Mouse (Mus musculus) forebrain, embryonic 10.5 days (tissue): ENCODE results near the gene Arpc5l. TPM values are rescaled to one million over a fixed set of nuclear protein-coding genes. Genes with fewer than 3 reads are reported as not detected.

ENCODE experiments used
- DNase-seq: peaks from one replicate; pipeline ENCODE4 v3.0.0-alpha.2; 2017; ENCODE audit warnings: low spot score; ENCODE audit errors: extremely low spot score
- H3K27ac ChIP-seq: fragments of 300-500 bp; sonication (generic); 2 replicates; pipeline ENCODE4 v1.5.1; 2016; ENCODE audit warnings: mild to moderate bottlenecking
- H3K27me3 ChIP-seq: fragments of 300-500 bp; sonication (generic); 2 replicates; pipeline ENCODE4 v1.6.1; 2016; ENCODE audit warnings: mild to moderate bottlenecking; ENCODE audit not compliant: poor library complexity, severe bottlenecking
- H3K36me3 ChIP-seq: fragments of 300-500 bp; sonication (generic); replicated peaks from 2 replicates; pipeline ENCODE4 v1.6.1; 2016; ENCODE audit warnings: mild to moderate bottlenecking, moderate library complexity
- H3K4me1 ChIP-seq: fragments of 300-500 bp; sonication (generic); 2 replicates; pipeline ENCODE4 v1.6.1; 2016
- H3K4me3 ChIP-seq: fragments of 300-500 bp; sonication (generic); 2 replicates; pipeline ENCODE4 v1.5.1; 2016; ENCODE audit warnings: mild to moderate bottlenecking, moderate library complexity
- H3K9me3 ChIP-seq: fragments of 300-500 bp; sonication (generic); 2 replicates; pipeline ENCODE4 v1.6.1; 2016; ENCODE audit warnings: mild to moderate bottlenecking, moderate library complexity
- WGBS: fragments of 180-500 bp; shearing (Covaris S2); methylation state at CpG from one replicate; pipeline ENCODE4 v1.1.7; 2016; 5-methylcytosine and 5-hydroxymethylcytosine counted together
- polyA plus RNA-seq: library from polyadenylated mRNA; unstranded; fragments of >200 nt; fragmentation: Nextera tagmentation; extraction: Ambion mirVana; gene quantifications from 2 replicates; pipeline ENCODE4 v1.2.1, GENCODE M21; 2016

Gene Arpc5l
- polyA plus RNA-seq, 1 experiment from 2014 or later: 126 TPM

GRCm38 (mm10) chr2:38986580-38986979 is 18.6 kb upstream of the Arpc5l start:
- peaks cover 8% of the 10 kb centered on the region; the same call in 1 of the 2 replicates for H3K9me3 ChIP-seq
- WGBS: 91% methylated on average over 3 of the region's 3 CpGs
- DNase-seq: no peak
- no peak overlapping the region for H3K27ac ChIP-seq
- no peaks in the 10 kb centered on the region for H3K27me3 ChIP-seq
- no peaks in the 10 kb centered on the region for H3K36me3 ChIP-seq
- no peaks in the 10 kb centered on the region for H3K4me1 ChIP-seq
- no peak overlapping the region for H3K4me3 ChIP-seq

- Histone ChIP-seq H3K9me3 (peaks cover 8% of the 10 kb centered on the region; the same call in 1 of the 2 replicates), H3K27ac (no peak overlapping the region), H3K4me1 (no peaks in the 10 kb centered on the region), H3K4me3 (no peak overlapping the region), H3K36me3 (no peaks in the 10 kb centered on the region), H3K27me3 (no peaks in the 10 kb centered on the region)
- WGBS: 66% methylated on average over 1 of the region's 1 CpGs
- no peak for DNase-seq
These were observed 17.8 kb upstream of the Arpc5l start for GRCm38 (mm10) chr2:38987371-38987770.

GRCm38 (mm10) chr2:38987803-38988510 is 17.2 kb upstream of the Arpc5l start:
- DNase-seq: no peak
- no peaks in the 10 kb centered on the region for H3K36me3 ChIP-seq
- H3K27ac ChIP-seq: no peak overlapping the region
- 86% methylated on average over 6 of the region's 6 CpGs for WGBS
- no peaks in the 10 kb centered on the region for H3K4me1 ChIP-seq
- peaks cover 8% of the 10 kb centered on the region; the same call in 1 of the 2 replicates for H3K9me3 ChIP-seq
- no peak overlapping the region for H3K4me3 ChIP-seq
- no peaks in the 10 kb centered on the region for H3K27me3 ChIP-seq

- H3K4me3 ChIP-seq: no peak overlapping the region
- H3K27ac ChIP-seq: no peak overlapping the region
- WGBS: 92% methylated on average over 2 of the region's 2 CpGs
- H3K27me3 ChIP-seq: no peaks in the 10 kb centered on the region
- no peaks in the 10 kb centered on the region for H3K4me1 ChIP-seq
- no peak for DNase-seq
- H3K9me3 ChIP-seq: 0 out of 2 replicates have a peak, but pooled peaks cover 2% of the 10 kb centered on the region
- H3K36me3 ChIP-seq: no peaks in the 10 kb centered on the region
These were observed 16.2 kb upstream of the Arpc5l start for GRCm38 (mm10) chr2:38988929-38989328.

- Histone ChIP-seq H3K9me3 (no peaks in the 10 kb centered on the region), H3K27me3 (peaks cover 3% of the 10 kb centered on the region), H3K4me3 (no peak overlapping the region), H3K36me3 (no peaks in the 10 kb centered on the region), H3K27ac (no peak overlapping the region), H3K4me1 (no peaks in the 10 kb centered on the region)
- no peak for DNase-seq
- 74% methylated on average over 4 of the region's 4 CpGs for WGBS
These were observed 13.1 kb upstream of the Arpc5l start for GRCm38 (mm10) chr2:38992004-38992403.

GRCm38 (mm10) chr2:38992452-38992851 is 12.7 kb upstream of the Arpc5l start:
- Histone ChIP-seq H3K27ac (no peak overlapping the region), H3K9me3 (no peaks in the 10 kb centered on the region), H3K27me3 (peaks cover 8% of the 10 kb centered on the region), H3K36me3 (no peaks in the 10 kb centered on the region), H3K4me1 (peaks cover 2% of the 10 kb centered on the region), H3K4me3 (no peak overlapping the region)
- no peak for DNase-seq
- WGBS: 77% methylated on average over 4 of the region's 4 CpGs

GRCm38 (mm10) chr2:38997386-38998374 is 7.5 kb upstream of the Arpc5l start, which contains the start of gene Wdr38:
Gene Wdr38 (plus strand): TSS chr2:38997476.
- H3K27ac ChIP-seq: peak within 1 kb of the TSS; percentile 68
- peaks cover 9% of the 10 kb centered on the region for H3K27me3 ChIP-seq
- 18% methylated on average over 33 of the region's 33 CpGs for WGBS
- peaks cover 25% of the 10 kb centered on the region for H3K4me1 ChIP-seq
- no peaks in the 10 kb centered on the region for H3K9me3 ChIP-seq
- peaks cover 36% of the 10 kb centered on the region for H3K36me3 ChIP-seq
- peak within 1 kb of the TSS; percentile 48 for H3K4me3 ChIP-seq
- peak; percentile 90 for DNase-seq

GRCm38 (mm10) chr2:38999381-38999780 is 5.8 kb upstream of the Arpc5l start:
- 68% methylated on average over 4 of the region's 4 CpGs for WGBS
- Histone ChIP-seq H3K27me3 (peaks cover 9% of the 10 kb centered on the region), H3K9me3 (no peaks in the 10 kb centered on the region), H3K4me1 (peaks cover 41% of the 10 kb centered on the region), H3K4me3 (no peak overlapping the region), H3K36me3 (peaks cover 51% of the 10 kb centered on the region), H3K27ac (no peak overlapping the region)
- DNase-seq: no peak

- WGBS: 70% methylated on average over 8 of the region's 8 CpGs
- H3K36me3 ChIP-seq: peaks cover 51% of the 10 kb centered on the region
- DNase-seq: no peak
These were observed 5.1 kb upstream of the Arpc5l start for GRCm38 (mm10) chr2:38999910-39000586.

GRCm38 (mm10) chr2:39000587-39000919 is 4.6 kb upstream of the Arpc5l start:
- H3K4me1 ChIP-seq: peaks cover 41% of the 10 kb centered on the region
- no peak overlapping the region for H3K27ac ChIP-seq
- no peak overlapping the region for H3K4me3 ChIP-seq
- peaks cover 9% of the 10 kb centered on the region for H3K27me3 ChIP-seq
- H3K9me3 ChIP-seq: no peaks in the 10 kb centered on the region
- no peak for DNase-seq
- peaks cover 51% of the 10 kb centered on the region for H3K36me3 ChIP-seq
- 90% methylated on average over 4 of the region's 4 CpGs for WGBS

More at GRCm38 (mm10) chr2:38999910-39000586, 5.1 kb upstream of the Arpc5l start:
- peaks cover 41% of the 10 kb centered on the region for H3K4me1 ChIP-seq
- H3K9me3 ChIP-seq: no peaks in the 10 kb centered on the region
- H3K27ac ChIP-seq: no peak overlapping the region
- peaks cover 9% of the 10 kb centered on the region for H3K27me3 ChIP-seq
- no peak overlapping the region for H3K4me3 ChIP-seq

- H3K36me3 ChIP-seq: peaks cover 51% of the 10 kb centered on the region
- 81% methylated on average over 3 of the region's 3 CpGs for WGBS
- peaks cover 7% of the 10 kb centered on the region for H3K27me3 ChIP-seq
These were observed 3.3 kb upstream of the Arpc5l start for GRCm38 (mm10) chr2:39001866-39002265.

GRCm38 (mm10) chr2:39003106-39003505 is 2.0 kb upstream of the Arpc5l start:
- H3K27ac ChIP-seq: 0 out of 2 replicates have a peak overlapping the region, but pooled peaks have one; percentile 40
- 61% methylated on average over 8 of the region's 8 CpGs for WGBS

More at GRCm38 (mm10) chr2:39001866-39002265, 3.3 kb upstream of the Arpc5l start:
- Histone ChIP-seq H3K4me3 (peak overlapping the region; percentile 93; the same call in 1 of the 2 replicates), H3K27ac (no peak overlapping the region), H3K4me1 (peaks cover 54% of the 10 kb centered on the region), H3K9me3 (no peaks in the 10 kb centered on the region)
- DNase-seq: no peak

More at GRCm38 (mm10) chr2:39003106-39003505, 2.0 kb upstream of the Arpc5l start:
- Histone ChIP-seq H3K9me3 (no peaks in the 10 kb centered on the region), H3K4me3 (peak overlapping the region; percentile 93), H3K4me1 (peaks cover 52% of the 10 kb centered on the region), H3K36me3 (peaks cover 51% of the 10 kb centered on the region), H3K27me3 (no peaks in the 10 kb centered on the region)
- DNase-seq: no peak
